Mouse (Mus musculus) ES-Bruce4 (cell line): Measurements from ENCODE around the gene Il1f9. TPM values are rescaled to one million over a fixed set of nuclear protein-coding genes. Genes with fewer than 3 reads are reported as not detected.
"Not testable (repeated sequence)": the region's sequence is repeated elsewhere in the genome, so short reads cannot be mapped to it uniquely, and the experiment has no call there.

ENCODE experiments used
- H3K27ac ChIP-seq: 2 replicates; pipeline ENCODE4 v1.5.1; 2012; ENCODE audit warnings: low read length, inconsistent platforms; ENCODE audit not compliant: insufficient read depth
- H3K27me3 ChIP-seq: 2 replicates; pipeline ENCODE4 v1.6.1; 2012; ENCODE audit warnings: mild to moderate bottlenecking, low read length, inconsistent platforms; ENCODE audit not compliant: control insufficient read depth, poor library complexity, insufficient read depth, severe bottlenecking
- H3K36me3 ChIP-seq: 2 replicates; pipeline ENCODE4 v1.6.1; 2012; ENCODE audit warnings: inconsistent platforms, mild to moderate bottlenecking, low read length, moderate library complexity; ENCODE audit not compliant: control insufficient read depth, poor library complexity, insufficient read depth, severe bottlenecking
- H3K4me1 ChIP-seq: one replicate; pipeline ENCODE4 v1.8.1; 2011; ENCODE audit warnings: low read length; ENCODE audit not compliant: control insufficient read depth, insufficient read depth
- H3K4me3 ChIP-seq: 2 replicates; pipeline ENCODE4 v1.5.1; 2011; ENCODE audit warnings: low read depth, mild to moderate bottlenecking, low read length
- H3K9ac ChIP-seq: 2 replicates; pipeline ENCODE4 v1.6.1; 2012; ENCODE audit warnings: low read depth, mild to moderate bottlenecking, inconsistent platforms; ENCODE audit not compliant: poor library complexity, severe bottlenecking
- H3K9me3 ChIP-seq: replicated peaks from 2 replicates; pipeline ENCODE4 v1.6.1; 2012; ENCODE audit warnings: mild to moderate bottlenecking, low read length, inconsistent platforms; ENCODE audit not compliant: control insufficient read depth, poor library complexity, insufficient read depth, severe bottlenecking
- CTCF ChIP-seq: IDR thresholded peaks from one replicate; pipeline ENCODE4 v1.8.1; 2011; ENCODE audit warnings: low read depth, low read length
- EP300 ChIP-seq: IDR thresholded peaks from 2 replicates; pipeline ENCODE4 v1.6.1; 2011; ENCODE audit warnings: low read depth, low read length; ENCODE audit not compliant: insufficient read depth
- POLR2A ChIP-seq: IDR thresholded peaks from one replicate; pipeline ENCODE4 v1.8.1; 2011; ENCODE audit warnings: low read length; ENCODE audit not compliant: insufficient read depth
- polyA plus RNA-seq: library from polyadenylated mRNA; stranded (reverse); fragments of >200 nt; gene quantifications from 2 replicates; pipeline ENCODE4 v1.2.4, GENCODE M21; 2011; ENCODE audit warnings: low read depth; ENCODE audit not compliant: missing spikeins, insufficient read depth, insufficient read length

The Il1f9 gene
- not detected in 2 replicates for polyA plus RNA-seq

DNA sequence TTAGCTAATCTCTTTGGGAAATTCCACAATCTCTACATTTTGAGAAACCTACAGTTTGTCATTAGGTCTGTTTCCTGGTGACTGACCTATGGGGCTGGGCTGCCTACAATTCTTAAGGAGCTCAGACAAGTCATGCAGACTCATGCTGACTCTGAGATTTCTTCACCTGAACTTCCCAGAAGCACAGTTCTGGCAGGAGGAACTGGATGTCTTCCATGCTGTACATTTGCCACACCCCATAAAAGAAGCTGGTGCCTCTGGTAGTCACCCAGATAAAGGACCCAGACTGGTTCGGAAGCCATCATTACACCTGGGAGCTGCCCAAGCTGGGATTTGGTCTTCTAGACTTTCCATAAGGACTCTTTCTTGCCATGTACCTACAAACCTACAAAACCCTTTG is at the start of gene Il1f9:
TSS of gene Il1f9 (plus strand) at position 301 of the 400 bp plus-strand sequence.
- Histone ChIP-seq H3K9me3 (no peaks in the 10 kb centered on the region), H3K4me3 (no peak within 1 kb of the TSS), H3K9ac (no peak within 1 kb of the TSS), H3K27me3 (no peaks in the 10 kb centered on the region), H3K4me1 (no peaks in the 10 kb centered on the region), H3K27ac (no peak within 1 kb of the TSS), H3K36me3 (no peaks in the 10 kb centered on the region)
- TF ChIP-seq EP300 (no peak), POLR2A (no peak), CTCF (no peak)

- no peak within 1 kb of the TSS for H3K9ac ChIP-seq
- H3K27me3 ChIP-seq, result no peaks in the 10 kb centered on the region
- H3K9me3 ChIP-seq, result no peaks in the 10 kb centered on the region
- no peak for TF ChIP-seq CTCF
- TF ChIP-seq POLR2A, result no peak
- TF ChIP-seq EP300, result no peak
- no peaks in the 10 kb centered on the region for H3K4me1 ChIP-seq
- H3K4me3 ChIP-seq, result no peak within 1 kb of the TSS
- no peak within 1 kb of the TSS for H3K27ac ChIP-seq
- H3K36me3 ChIP-seq, result no peaks in the 10 kb centered on the region
These were observed 33.4 kb upstream of the Il1f9 start, which contains the start of gene Il1f8 for GRCm38 (mm10) chr2:24152861-24153260. Gene Il1f8, plus strand, starts transcription at chr2:24153161.

- H3K4me3 ChIP-seq, H3K9ac ChIP-seq, H3K4me1 ChIP-seq, H3K36me3 ChIP-seq, H3K27me3 ChIP-seq, H3K27ac ChIP-seq, H3K9me3 ChIP-seq: not testable (repeated sequence)
- peak; percentile 54 for TF ChIP-seq CTCF
These were observed 4.5 kb upstream of the Il1f9 start for GRCm38 (mm10) chr2:24181683-24182331.

- H3K36me3 ChIP-seq, H3K27ac ChIP-seq, H3K9me3 ChIP-seq, H3K4me3 ChIP-seq, H3K27me3 ChIP-seq, H3K4me1 ChIP-seq, H3K9ac ChIP-seq: not testable (repeated sequence)
These were observed 3.7 kb upstream of the Il1f9 start for GRCm38 (mm10) chr2:24182423-24183147.

- not testable (repeated sequence) for H3K9ac ChIP-seq, H3K4me1 ChIP-seq, H3K36me3 ChIP-seq, H3K9me3 ChIP-seq, H3K27me3 ChIP-seq, H3K27ac ChIP-seq, H3K4me3 ChIP-seq
These were observed 2.2 kb upstream of the Il1f9 start for GRCm38 (mm10) chr2:24184092-24184491.

DNA sequence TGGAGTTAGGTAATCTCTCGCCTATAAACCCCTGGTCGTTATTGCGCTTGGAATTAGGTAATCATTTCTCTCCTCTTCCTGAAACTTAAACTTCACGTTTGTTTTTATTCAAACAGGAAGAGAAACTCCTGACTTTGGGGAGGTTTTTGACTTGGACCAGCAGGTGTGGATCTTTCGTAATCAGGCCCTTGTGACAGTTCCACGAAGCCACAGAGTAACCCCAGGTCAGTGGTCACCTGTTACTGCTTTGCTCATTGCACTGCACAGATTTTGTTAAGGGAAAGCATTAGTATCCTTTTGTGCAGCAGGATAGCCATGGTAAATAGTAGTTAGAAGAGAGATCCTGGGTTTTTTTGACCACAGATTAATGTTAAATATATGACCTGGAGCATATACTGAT is 1.3 kb downstream of the Il1f9 start:
- Histone ChIP-seq H3K9me3 (0 out of 2 replicates have a peak, but pooled peaks cover 2% of the 10 kb centered on the region), H3K9ac (no peak overlapping the region), H3K27me3 (no peaks in the 10 kb centered on the region), H3K36me3 (no peaks in the 10 kb centered on the region), H3K27ac (no peak overlapping the region), H3K4me1 (no peaks in the 10 kb centered on the region), H3K4me3 (no peak overlapping the region)
- TF ChIP-seq EP300 (no peak), CTCF (no peak), POLR2A (no peak)
